Mouse (Mus musculus) liver, embryonic 14.5 days (tissue): ENCODE data around the gene Mbnl2.

Experiments used
- CTCF ChIP-seq: IDR thresholded peaks from 2 replicates; pipeline ENCODE4 v1.5.1; 2016; ENCODE audit warnings: antibody characterized with exemption, low read depth, control low read depth
- EP300 ChIP-seq: IDR thresholded peaks from 2 replicates; pipeline ENCODE4 v1.6.1; 2016; ENCODE audit warnings: antibody characterized with exemption, low read depth

GRCm38 (mm10) chr14:120235610-120236009 is 39.9 kb upstream of the Mbnl2 start:
- TF ChIP-seq CTCF (no peak), EP300 (no peak)
